Comparison of ENCODE assay signal across 8 mouse cellular contexts in the genomic region with DNA sequence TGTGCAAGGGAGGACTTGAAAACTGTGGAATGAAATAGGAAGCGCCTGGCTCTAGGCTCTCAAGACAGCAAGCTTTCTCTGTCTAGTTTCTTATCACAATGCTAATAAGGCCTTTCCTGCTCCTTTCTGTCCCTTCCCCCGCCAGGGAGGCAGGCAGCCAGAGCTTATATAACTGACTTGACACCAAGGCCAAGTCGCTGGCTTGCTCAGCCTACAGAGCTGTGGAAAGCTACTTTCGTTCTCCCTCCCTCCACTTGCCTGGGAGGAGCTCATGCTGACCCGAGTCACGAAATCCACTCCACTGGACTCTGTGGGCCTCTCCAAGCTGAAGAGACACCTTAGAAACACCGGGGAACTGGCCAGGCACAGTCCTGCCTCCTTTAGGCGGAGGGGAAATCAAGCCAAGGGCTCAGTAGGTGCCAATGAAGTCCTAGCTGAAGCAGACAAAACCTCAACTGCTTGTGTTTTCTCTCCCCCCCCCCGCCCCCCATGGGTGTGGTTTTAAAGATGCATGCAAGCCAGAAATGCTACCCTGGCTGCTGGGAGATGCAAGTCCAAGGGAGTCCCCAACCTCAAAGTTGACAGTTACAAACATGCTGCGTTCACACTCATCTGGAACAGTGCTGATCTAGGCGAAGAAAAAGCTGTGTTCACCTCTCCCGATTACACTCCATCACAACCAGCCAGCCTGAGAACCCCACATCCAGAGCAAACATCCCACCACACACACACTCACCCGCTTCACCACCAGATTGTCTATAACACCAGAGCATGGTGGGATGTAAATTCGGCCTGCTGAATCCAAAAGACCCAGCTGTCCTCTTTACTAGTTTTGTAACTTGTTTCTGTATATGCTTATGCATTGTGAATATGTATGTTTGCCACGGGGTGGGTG.
DNase-seq lines count a peak whose midpoint lies in the region; ATAC-seq and TF ChIP-seq lines count a peak whose summit lies in the region.

No protein-coding gene starts in this region.

- no peak overlapping the region for H3K9ac ChIP-seq in hindbrain, embryonic 15.5 days
- no peak overlapping the region for H3K9ac ChIP-seq in hindbrain, embryonic 11.5 days (ENCODE audit: low read depth, low read length)
- no peak overlapping the region for H3K9ac ChIP-seq in limb, embryonic 14.5 days (ENCODE audit: low read depth, low read length, severe bottlenecking)

- H3K9me3 ChIP-seq in hindbrain, embryonic 15.5 days: no peaks in the 10 kb centered on the region
- no peaks in the 10 kb centered on the region for H3K9me3 ChIP-seq in hindbrain, embryonic 11.5 days (ENCODE audit: control insufficient read depth, low read length)
- H3K9me3 ChIP-seq in limb, embryonic 14.5 days (ENCODE audit: control insufficient read depth, low read length): no peaks in the 10 kb centered on the region

- no peaks in the 10 kb centered on the region for H3K36me3 ChIP-seq in hindbrain, embryonic 15.5 days
- no peaks in the 10 kb centered on the region for H3K36me3 ChIP-seq in hindbrain, embryonic 11.5 days (ENCODE audit: control insufficient read depth, insufficient read depth, low read length)
- no peaks in the 10 kb centered on the region for H3K36me3 ChIP-seq in limb, embryonic 14.5 days (ENCODE audit: control insufficient read depth, insufficient read depth, low read length)

- intact Hi-C loops in gastrocnemius, postnatal 36 days (cut with DNase I): no loop called here

- no peaks in the 10 kb centered on the region for H3K27me3 ChIP-seq in hindbrain, embryonic 15.5 days
- H3K27me3 ChIP-seq in hindbrain, embryonic 11.5 days (ENCODE audit: control insufficient read depth, insufficient read depth, low read length): no peaks in the 10 kb centered on the region
- H3K27me3 ChIP-seq in limb, embryonic 14.5 days (ENCODE audit: control insufficient read depth, insufficient read depth, low read length): no peaks in the 10 kb centered on the region

- no peak for TF ChIP-seq POLR2A in limb, embryonic 14.5 days (IDR thresholded peaks at IDR 0.05; ENCODE audit: borderline replicate concordance, extremely low read depth, insufficient read depth, insufficient read length)

- no peak overlapping the region for H3K27ac ChIP-seq in hindbrain, embryonic 15.5 days (replicated peaks)
- H3K27ac ChIP-seq in hindbrain, embryonic 11.5 days (ENCODE audit: low read depth, low read length): no peak overlapping the region
- H3K27ac ChIP-seq in limb, embryonic 14.5 days (replicated peaks; ENCODE audit: low read depth, low read length): no peak overlapping the region

- no peak overlapping the region for H3K4me2 ChIP-seq in hindbrain, embryonic 15.5 days
- no peak overlapping the region for H3K4me2 ChIP-seq in hindbrain, embryonic 11.5 days (replicated peaks; ENCODE audit: low read depth, low read length)
- no peak overlapping the region for H3K4me2 ChIP-seq in limb, embryonic 14.5 days (replicated peaks; ENCODE audit: low read depth, low read length, severe bottlenecking)

- H3K4me1 ChIP-seq in hindbrain, embryonic 15.5 days (replicated peaks): 0 out of 2 replicates have a peak, but pooled peaks cover 8% of the 10 kb centered on the region
- H3K4me1 ChIP-seq in hindbrain, embryonic 11.5 days (replicated peaks; ENCODE audit: control insufficient read depth, insufficient read depth, low read length): 0 out of 2 replicates have a peak, but pooled peaks cover 2% of the 10 kb centered on the region
- H3K4me1 ChIP-seq in limb, embryonic 14.5 days (ENCODE audit: control insufficient read depth, insufficient read depth, low read length): peaks cover 10% of the 10 kb centered on the region

- ATAC-seq in hindbrain, embryonic 15.5 days (ENCODE audit: low FRiP score, low read depth): peak; percentile 56; the same call in 1 of the 2 replicates
- no peak for ATAC-seq in hindbrain, embryonic 11.5 days (ENCODE audit: low FRiP score)
- ATAC-seq in limb, embryonic 14.5 days (ENCODE audit: low FRiP score, low read depth): no peak

- DNase-seq in hindbrain, embryonic 11.5 days (ENCODE audit: low spot score): no peak
- DNase-seq in cerebellum, adult 8-10 months: peak; percentile 93
- peak; percentile 92 to 95 for DNase-seq in gastrocnemius, postnatal 36 days
- DNase-seq in kidney, adult 8-10 months: peak; percentile 94 to 97
- peak; percentile 67 for DNase-seq in limb, embryonic 14.5 days (ENCODE audit: low spot score)
- DNase-seq in ovary, postnatal 36 days (ENCODE audit: low spot score): peak; percentile 88
- peak; percentile 83 to 88 for DNase-seq in urinary bladder, postnatal 4 days (ENCODE audit: low spot score in 2 of 2)

- no peak overlapping the region for H3K4me3 ChIP-seq in hindbrain, embryonic 15.5 days
- H3K4me3 ChIP-seq in hindbrain, embryonic 11.5 days (ENCODE audit: low read depth, low read length): no peak overlapping the region
- H3K4me3 ChIP-seq in limb, embryonic 14.5 days (replicated peaks; ENCODE audit: low read length): no peak overlapping the region

- 64% methylated on average over 15 of the region's 15 CpGs for WGBS in hindbrain, embryonic 15.5 days
- WGBS in hindbrain, embryonic 11.5 days: 63% methylated on average over 15 of the region's 15 CpGs
- 56% methylated on average over 15 of the region's 15 CpGs for WGBS in limb, embryonic 14.5 days
